Mouse (Mus musculus) thymus, adult 2 months (tissue): ENCODE results near the gene Pars2.

Experiments
- CTCF ChIP-seq: fragments of 200-500 bp; IDR thresholded peaks from 2 replicates; pipeline ENCODE4 v1.5.1; 2012; ENCODE audit warnings: mild to moderate bottlenecking, control low read depth, low read length, moderate library complexity, borderline replicate concordance; ENCODE audit not compliant: control insufficient read depth, poor library complexity, insufficient read depth; ENCODE audit errors: extremely low read depth
- POLR2A ChIP-seq: fragments of 200-500 bp; IDR thresholded peaks from 2 replicates; pipeline ENCODE4 v1.6.1; 2012; ENCODE audit warnings: mild to moderate bottlenecking, low read length, control low read depth, moderate library complexity; ENCODE audit not compliant: control insufficient read depth, poor library complexity, insufficient read depth; ENCODE audit errors: extremely low read depth

DNA sequence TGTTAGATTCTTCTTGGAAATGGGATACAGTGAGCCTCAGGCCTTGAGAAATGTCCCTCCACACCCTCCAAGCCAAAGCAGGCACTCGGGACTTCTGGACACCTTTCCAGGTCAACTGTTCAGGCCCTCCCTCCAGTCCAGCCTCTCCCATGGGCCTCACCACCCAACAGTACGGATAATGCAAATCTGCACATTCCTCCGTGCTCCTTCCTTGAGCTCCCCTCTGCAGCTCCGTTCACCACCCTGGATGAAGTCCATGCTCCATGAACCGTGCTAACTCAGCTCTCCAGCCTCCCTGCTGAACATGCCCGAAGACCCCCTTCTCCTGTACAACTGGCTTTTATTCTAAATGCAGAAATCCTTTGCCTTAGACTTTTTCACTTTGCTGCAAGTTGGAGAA, 13.8 kb downstream of the Pars2 start:
- TF ChIP-seq CTCF (no peak), POLR2A (no peak)
